Mouse (Mus musculus) granulocyte monocyte progenitor cell, adult 5-6 weeks (primary cell): Measurements from ENCODE around the gene Wnt1. TPM values are rescaled to one million over a fixed set of nuclear protein-coding genes. Genes with fewer than 3 reads are reported as not detected.
A peak's percentile ranks its signal among the peaks of the same experiment; 100 is the strongest.

Experiments
- ATAC-seq: replicated peaks from 2 replicates; pipeline ENCODE4 v1.8.0; 2016; ENCODE audit warnings: mild to moderate bottlenecking, moderate TSS enrichment, inconsistent platforms; ENCODE audit not compliant: poor library complexity, severe bottlenecking
- total RNA-seq, 2 experiments: library from RNA; stranded (forward) in 1 of 2; stranded (reverse) in 1 of 2; fragments of 200-712, 200-1000 nt in 1 of 2; fragments of >200 nt in 1 of 2; fragmentation: Nextera tagmentation in 1 of 2; gene quantifications; 2 replicates each; pipeline ENCODE4 v1.2.3; 2014 to 2017

Gene Wnt1
- total RNA-seq, 2 experiments from 2014 or later, result not detected

DNA sequence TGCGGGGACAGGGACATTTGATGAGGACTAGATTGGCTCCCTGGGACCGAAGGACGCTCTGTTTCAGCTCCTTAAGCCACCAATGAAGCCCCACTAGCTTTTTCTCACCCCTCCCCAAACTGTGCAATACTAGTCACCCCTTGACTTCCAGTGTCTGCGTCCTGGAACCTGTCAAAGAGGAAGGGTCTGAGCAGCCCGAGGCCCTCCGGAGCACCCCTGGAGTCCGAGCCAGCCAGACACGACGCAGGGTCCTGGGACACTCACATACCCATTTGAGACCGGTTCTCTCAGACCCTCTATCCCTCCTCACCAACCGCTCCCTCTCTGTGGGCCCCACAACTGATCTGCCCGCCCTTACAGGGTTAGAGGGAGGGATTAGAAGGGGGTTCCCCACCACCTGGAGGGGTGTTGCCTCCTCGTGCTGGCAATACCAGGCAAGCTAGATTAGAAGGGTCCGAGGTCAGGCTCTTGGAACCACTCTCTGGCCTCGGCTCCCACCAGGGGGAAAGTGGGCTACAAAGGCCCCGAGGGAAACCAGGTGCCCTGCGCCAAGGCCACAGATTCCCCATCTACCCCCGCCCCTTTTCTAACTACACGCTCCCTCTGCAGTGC is 12.5 kb upstream of the Wnt1 start:
- no peak for ATAC-seq

DNA sequence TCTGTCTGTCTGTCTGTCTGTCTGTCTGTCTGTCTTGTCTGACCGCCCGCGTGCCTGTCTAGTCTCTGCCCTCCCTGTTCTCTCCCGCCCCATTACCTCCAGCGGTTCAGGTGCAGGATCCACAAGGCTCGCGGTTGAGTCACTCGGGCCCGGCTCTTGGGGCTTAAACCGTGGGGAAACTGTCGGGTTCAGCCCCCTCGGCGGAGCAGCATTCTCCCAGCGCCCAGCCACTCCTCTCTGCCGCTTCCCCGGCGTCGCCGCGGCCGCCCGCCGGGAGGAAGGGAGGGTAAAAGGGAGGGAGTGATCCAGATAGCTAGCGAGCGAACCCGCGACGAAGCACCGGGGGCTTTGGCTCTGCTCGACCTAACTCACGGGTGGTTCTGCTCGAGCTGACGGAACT is 11.9 kb upstream of the Wnt1 start, which contains the start of gene Wnt10b:
Gene Wnt10b (minus strand): TSS at position 389 of the 400 bp plus-strand sequence.
- 0 out of 2 replicates have a peak, but pooled peaks have one; percentile 8 for ATAC-seq

DNA sequence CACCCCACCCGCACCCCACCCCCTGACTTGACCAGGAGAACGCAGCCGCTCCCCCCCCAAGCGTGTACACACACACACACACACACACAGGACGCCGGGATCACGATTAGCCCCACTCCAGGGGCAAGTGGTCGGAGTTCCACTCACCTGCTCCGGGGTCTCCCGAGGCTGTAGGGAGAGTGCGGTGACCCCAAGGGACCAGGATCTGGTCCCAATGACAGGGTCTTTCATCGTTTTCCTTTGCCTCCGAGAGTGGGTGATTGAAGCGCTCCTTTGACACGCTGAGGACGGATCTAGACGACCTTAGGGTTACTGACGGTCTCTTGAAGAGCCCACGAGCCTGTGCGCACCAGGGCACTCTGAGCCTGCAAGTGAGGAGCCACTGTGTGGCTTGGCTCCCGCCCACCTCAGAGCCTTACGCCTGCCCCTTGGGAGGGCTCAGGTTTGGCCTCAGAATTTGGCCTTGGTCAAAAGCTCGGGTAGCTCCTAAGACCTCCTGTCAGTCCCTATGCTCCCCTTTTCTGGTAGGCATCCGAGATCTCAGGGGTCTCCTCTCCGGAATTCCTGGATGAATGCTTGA is 11.4 kb upstream of the Wnt1 start:
- ATAC-seq, result no peak

DNA sequence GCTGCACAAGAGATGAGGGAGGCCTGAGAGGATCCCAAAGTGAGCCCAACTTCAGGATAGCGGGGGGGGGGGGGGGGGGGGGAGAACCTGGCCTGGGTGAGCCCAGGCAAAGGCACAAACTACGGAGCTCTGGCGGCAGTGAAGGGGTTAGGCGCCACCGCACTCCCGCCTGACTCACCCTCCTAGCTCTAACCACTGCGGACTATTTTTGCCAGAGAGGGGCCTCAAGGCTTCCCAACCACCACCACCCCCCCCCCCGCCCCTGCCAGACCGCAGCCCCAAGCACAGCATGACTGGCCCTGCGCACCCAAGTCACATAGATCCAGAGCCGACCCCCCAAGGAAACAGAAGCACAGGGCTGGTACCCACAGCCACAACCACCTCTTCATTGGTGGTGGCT is 10.9 kb upstream of the Wnt1 start:
- peak; percentile 23 for ATAC-seq

DNA sequence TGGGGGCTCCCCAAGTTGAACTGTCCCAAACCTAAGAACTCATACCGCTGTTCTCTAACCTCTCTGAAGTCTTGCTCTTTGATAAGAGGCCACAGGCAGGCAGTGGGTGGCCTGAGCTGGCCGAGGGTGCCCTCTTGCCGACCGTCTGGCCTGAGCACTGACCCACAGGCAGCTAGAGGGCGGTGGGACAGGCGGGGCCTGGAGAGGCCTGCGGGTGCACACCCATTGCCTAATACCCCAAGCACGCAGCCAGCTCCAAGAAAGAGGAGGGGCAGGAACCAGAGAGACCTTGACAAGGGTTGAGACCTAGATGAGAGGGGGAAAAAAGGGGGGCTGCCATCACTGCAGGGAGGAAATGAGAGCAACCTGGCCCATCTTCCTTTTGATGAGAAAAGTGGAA is 9.6 kb upstream of the Wnt1 start:
- ATAC-seq, result peak; percentile 48; the same call in 1 of the 2 replicates

DNA sequence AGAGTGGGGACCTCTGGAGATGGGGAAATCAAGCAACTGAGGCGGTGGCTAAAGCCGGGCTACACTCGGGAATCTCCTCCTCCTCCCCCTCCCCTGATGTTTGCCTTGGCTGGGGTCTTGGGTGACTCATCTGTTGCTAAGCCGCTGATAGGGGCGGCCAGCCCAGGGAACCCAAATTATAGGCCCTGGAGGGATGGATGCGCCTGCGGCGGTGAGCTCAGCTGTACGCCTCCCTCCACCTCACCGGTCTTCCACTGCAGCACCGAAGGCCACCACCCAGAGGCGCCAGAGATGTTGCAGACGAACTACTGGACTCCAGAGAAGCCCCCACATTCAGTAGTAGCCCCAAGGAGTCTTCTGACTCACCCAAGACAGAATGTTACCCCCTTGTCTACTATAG is 9.1 kb upstream of the Wnt1 start:
- 0 out of 2 replicates have a peak, but pooled peaks have one; percentile 19 for ATAC-seq

DNA sequence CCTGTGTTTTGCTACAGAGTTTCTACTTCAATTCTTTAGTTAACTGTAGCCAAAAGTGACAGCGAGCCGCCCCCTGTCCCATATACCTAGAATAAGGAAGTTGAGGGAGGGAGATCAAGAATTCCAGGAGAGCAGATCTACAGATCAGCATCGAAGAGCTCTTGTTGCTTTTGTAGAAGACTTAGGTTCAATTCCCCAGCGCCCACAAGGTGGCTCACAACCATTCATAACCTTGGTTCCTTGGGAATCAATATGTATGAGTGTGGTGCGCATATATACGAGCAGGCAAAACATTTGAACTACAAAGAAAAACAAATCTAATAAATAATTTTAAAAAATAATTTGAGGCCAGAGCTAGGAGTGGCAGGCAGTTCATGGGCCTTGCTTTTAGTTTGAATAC is 8.5 kb upstream of the Wnt1 start:
- no peak for ATAC-seq

DNA sequence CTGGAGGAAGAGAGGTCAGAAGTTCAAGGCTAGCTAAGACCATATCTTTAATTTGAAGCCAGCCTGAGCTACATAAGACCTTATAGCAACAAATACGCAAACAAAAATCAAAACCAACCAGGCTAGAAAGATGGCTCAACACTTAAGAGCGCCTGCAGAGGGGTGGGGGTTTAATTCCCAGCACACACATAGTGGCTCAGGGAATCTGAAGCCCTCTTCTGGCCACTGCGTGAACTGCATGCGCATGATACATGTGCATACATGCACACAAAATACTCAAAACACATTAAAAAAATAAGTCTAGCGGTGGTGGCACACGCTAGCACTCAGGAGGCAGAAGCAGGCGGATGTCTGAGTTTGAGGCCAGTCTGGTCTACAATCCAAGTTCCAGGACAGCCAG is 3.9 kb upstream of the Wnt1 start:
- ATAC-seq, result no peak; the same call in 1 of the 2 replicates

DNA sequence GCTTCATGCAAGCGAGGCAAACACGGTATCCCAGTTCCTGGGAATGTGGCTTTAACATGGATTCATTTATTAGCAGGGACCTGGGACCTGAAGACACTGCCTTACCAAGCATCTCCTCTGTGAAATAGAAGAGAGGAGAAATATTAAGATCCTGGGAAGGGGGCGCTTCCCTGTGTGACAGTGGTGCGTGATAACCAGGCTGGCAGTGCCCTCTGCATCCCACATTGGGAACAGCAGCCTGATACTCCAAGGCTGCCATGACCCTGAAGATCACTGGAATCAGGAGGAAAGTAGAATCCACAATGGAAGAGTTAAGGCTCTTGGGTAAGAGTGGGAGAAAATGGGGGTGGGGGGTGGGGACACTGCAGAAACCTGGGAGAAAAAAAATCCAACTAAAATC is 1.7 kb upstream of the Wnt1 start:
- ATAC-seq, result no peak

DNA sequence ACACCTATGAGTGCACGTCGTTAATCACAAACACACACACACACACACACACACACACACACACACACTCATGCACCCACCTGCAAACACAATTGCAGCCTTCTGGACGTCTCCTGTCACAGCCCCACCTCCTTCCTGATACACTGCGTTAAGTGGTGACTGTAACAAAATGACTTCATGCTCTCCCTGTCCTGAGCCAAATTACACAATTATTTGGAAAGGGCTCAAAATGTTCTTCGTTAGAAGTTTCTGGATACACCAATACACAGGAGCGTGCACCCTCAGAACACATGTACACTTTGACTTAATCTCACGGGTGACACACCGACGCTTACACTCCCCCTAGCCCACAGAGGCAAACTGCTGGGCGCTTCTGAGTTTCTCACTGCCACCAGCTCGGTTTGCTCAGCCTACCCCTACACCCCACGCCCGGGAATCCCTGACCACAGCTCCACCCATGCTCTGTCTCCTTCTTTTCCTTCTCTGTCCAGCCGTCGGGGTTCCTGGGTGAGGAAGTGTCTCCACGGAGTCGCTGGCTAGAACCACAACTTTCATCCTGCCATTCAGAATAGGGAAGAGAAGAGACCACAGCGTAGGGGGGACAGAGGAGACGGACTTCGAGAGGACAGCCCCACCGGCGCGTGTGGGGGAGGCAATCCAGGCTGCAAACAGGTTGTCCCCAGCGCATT is 541 bp upstream of the Wnt1 start:
- ATAC-seq, result peak; percentile 59

DNA sequence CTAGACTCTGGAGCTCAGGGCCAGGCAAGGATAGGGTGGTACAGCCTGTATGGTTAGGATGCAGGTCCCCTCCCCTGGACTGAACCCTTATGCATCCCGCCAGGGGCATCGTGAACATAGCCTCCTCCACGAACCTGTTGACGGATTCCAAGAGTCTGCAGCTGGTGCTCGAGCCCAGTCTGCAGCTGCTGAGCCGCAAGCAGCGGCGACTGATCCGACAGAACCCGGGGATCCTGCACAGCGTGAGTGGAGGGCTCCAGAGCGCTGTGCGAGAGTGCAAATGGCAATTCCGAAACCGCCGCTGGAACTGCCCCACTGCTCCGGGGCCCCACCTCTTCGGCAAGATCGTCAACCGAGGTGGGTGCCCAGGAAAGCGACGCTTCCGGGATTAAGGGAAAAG is 1.1 kb downstream of the Wnt1 start:
- no peak for ATAC-seq

DNA sequence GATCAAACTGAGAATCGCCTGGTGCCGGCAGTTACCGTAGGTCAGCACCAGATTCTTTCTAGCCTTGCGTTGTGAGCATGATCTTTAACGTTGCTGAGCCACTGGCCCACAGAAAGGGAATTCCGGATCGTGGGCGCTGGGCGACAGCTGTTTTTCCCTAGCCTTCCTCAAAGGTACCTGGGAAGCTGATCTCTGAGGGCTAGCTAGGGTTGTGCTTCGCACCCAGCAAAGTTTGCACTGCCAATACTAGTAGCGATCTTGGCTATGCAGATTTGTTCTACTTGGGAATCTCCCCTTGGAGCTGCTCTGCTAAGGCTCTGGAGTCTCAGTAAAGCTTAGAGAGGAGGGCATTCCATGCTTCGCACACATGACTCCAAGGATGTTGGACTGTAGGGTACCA is 1.6 kb downstream of the Wnt1 start:
- no peak for ATAC-seq

DNA sequence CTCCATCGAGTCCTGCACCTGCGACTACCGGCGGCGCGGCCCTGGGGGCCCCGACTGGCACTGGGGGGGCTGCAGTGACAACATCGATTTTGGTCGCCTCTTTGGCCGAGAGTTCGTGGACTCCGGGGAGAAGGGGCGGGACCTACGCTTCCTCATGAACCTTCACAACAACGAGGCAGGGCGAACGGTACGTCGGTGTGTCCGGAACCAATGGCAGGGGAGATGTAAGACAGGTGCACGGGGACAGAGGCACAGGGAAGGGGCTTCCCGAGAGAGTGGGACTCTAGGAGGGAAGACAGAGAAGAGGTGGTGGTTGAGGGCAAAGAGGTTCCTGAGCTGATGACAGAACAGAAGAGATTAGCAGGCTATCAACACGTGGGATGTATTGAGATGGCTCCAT is 2.1 kb downstream of the Wnt1 start:
- no peak for ATAC-seq

DNA sequence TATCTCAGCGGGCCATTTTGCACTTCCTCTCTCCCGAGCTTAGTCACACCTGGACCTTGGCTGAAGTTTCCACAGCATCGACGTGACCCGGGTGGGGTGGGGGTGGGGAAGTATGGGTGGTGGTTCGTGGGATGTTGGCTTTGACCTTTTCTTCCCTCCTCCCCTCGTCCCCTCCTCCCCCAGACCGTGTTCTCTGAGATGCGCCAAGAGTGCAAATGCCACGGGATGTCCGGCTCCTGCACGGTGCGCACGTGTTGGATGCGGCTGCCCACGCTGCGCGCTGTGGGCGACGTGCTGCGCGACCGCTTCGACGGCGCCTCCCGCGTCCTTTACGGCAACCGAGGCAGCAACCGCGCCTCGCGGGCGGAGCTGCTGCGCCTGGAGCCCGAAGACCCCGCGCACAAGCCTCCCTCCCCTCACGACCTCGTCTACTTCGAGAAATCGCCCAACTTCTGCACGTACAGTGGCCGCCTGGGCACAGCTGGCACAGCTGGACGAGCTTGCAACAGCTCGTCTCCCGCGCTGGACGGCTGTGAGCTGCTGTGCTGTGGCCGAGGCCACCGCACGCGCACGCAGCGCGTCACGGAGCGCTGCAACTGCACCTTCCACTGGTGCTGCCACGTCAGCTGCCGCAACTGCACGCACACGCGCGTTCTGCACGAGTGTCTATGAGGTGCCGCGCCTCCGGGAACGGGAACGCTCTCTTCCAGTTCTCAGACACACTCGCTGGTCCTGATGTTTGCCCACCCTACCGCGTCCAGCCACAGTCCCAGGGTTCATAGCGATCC is 2.8 kb downstream of the Wnt1 start:
- 0 out of 2 replicates have a peak, but pooled peaks have one; percentile 10 for ATAC-seq

DNA sequence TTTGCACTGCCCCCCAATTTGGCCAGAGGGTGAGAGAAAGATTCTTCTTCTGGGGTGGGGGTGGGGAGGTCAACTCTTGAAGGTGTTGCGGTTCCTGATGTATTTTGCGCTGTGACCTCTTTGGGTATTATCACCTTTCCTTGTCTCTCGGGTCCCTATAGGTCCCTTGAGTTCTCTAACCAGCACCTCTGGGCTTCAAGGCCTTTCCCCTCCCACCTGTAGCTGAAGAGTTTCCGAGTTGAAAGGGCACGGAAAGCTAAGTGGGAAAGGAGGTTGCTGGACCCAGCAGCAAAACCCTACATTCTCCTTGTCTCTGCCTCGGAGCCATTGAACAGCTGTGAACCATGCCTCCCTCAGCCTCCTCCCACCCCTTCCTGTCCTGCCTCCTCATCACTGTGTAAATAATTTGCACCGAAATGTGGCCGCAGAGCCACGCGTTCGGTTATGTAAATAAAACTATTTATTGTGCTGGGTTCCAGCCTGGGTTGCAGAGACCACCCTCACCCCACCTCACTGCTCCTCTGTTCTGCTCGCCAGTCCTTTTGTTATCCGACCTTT is 3.6 kb downstream of the Wnt1 start:
- ATAC-seq, result no peak

DNA sequence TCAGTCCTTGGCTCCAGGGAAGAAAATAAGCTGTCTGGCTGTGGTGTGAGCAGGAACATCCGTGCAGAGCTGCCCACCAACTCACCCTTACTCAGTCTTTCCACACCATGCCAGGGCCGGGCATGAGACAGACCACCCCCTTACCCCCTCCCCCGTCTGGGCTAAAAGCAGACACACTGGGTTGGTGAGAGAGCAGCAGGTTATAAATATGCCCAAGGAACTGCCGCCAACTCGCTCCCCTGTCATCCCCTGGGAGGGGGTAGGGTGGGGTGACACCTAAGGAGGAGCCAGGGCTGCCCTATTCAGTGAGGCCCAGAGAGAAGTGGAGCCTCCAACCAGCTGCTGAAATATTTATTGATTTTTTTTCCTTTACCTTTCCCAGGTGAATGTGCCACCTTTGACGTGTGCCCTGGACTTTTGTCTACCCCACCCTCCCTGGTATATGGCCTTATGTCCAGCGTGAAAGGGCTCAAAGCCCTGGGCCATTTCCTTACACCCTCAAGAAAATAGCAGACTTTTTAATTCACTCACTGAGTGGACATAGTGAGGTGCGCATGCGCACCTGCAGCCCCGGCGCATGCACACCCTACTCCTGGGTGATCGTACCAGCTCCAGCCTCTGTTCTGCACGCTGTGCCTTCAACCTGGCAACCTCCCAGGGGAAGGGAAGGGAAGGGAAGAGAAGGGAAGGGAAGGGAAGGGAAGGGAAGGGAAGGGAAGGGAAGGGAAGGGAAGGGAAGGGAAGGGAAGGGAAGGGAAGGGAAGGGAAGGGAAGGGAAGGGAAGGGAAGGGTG is 7.3 kb downstream of the Wnt1 start:
- no peak for ATAC-seq

DNA sequence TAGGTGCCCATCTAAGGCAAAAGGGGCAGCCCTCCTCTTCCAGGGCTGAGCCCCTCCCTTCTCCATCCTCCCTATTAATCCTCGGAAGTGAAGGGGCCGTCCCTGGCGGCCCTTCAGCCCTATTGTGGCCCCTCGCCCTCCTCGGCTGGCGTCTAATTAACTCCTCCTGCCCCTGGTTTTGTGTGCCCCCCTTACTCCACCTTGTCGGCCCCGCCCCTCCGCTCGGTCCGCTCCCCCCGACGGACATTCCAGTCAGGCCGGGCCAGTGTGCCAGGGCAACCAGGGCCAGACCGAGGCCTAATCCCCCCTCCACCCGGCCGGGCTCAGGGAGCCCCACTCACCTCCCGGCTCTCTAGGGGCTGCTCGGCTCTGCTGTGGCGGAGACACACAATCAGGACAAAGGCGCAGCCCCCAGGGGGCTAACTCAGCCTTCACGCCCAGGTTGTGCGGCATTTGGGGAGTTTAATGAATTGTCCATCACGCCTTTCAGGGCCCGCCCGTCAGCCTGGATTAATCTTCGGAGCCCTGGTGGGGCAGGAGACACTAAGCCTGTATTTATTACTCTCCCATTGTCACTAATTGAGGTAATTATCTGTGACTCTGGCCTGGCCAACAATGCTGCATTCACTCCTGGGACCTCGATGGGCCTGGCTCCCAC is 8.3 kb downstream of the Wnt1 start:
- no peak for ATAC-seq

DNA sequence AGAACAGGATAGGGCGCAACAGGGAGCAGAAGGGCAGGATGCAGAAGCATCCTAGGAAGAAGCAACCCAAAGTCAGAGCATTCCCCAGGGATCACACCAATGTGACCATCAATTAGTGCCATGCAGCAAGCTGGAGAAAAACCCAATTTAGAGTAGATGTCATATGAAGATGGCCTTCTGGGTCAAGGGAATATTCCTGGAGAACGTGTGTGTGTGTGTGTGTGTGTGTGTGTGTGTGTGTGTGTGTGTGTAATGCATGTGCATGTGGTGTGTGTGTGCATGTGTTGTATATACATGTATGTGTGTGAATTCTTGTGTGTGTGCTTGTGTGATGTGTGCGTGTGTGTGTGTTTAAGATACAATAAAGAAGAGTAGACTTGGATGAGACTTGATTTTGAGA is 9.2 kb downstream of the Wnt1 start:
- ATAC-seq, result no peak

DNA sequence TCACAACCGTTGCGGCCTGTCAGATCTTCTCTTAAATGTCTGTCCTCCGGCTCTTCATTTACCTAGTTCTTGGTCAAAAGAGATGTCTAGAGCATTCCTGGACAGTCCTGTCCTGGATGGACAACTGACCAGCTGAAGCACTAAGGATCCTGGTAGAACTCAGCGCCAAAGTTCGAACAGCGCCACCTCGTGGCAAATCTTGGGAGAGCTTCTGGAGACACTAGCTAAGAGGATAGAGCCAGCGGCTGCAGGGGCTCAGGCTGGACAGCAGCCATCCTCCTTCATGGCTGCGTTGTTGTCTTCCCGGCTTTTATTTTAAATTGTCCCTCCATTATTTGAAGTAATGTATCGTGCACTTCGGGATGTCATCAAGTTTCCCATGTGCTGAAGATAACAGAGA is 9.7 kb downstream of the Wnt1 start:
- peak; percentile 57 for ATAC-seq
